Mouse (Mus musculus): ENCODE measurements around the gene Gtdc1. TPM values are rescaled to one million over a fixed set of nuclear protein-coding genes. Genes with fewer than 3 reads are reported as not detected.

The Gtdc1 gene
- polyA plus RNA-seq, 1 experiment, result 5.7 TPM

GRCm38 (mm10) chr2:44849666-44850065 lies 77.8 kb downstream of the Gtdc1 start:
- peaks cover 1% of the 10 kb centered on the region; the same call in 1 of the 2 replicates for H3K36me3 ChIP-seq (ENCODE audit: control insufficient read depth, insufficient read depth, low read length)
- no peaks in the 10 kb centered on the region for H3K4me1 ChIP-seq (ENCODE audit: control insufficient read depth, insufficient read depth, insufficient read length)
- no peak overlapping the region for H3K4me3 ChIP-seq (ENCODE audit: extremely low read depth, insufficient read depth, insufficient read length)
- H3K27me3 ChIP-seq (ENCODE audit: control insufficient read depth, insufficient read depth, low read length), result no peaks in the 10 kb centered on the region
- no peak for TF ChIP-seq POLR2A (IDR thresholded peaks at IDR 0.05; ENCODE audit: low read depth, low read length)
- no peak for TF ChIP-seq CTCF (IDR thresholded peaks at IDR 0.05; ENCODE audit: extremely low read depth, insufficient read depth, insufficient read length, insufficient replicate concordance)
- DNase-seq (ENCODE audit: low read depth in 1 of 2, low spot score in 2 of 2), result no peak
- H3K27ac ChIP-seq (ENCODE audit: insufficient read depth, low read length), result no peak overlapping the region

- no peak for DNase-seq (ENCODE audit: low read depth in 1 of 2, low spot score in 2 of 2)
- Histone ChIP-seq H3K27ac (ENCODE audit: insufficient read depth, low read length) (no peak overlapping the region), H3K4me3 (ENCODE audit: extremely low read depth, insufficient read depth, insufficient read length) (no peak overlapping the region), H3K27me3 (ENCODE audit: control insufficient read depth, insufficient read depth, low read length) (no peaks in the 10 kb centered on the region), H3K36me3 (ENCODE audit: control insufficient read depth, insufficient read depth, low read length) (peaks cover 1% of the 10 kb centered on the region; the same call in 1 of the 2 replicates), H3K4me1 (ENCODE audit: control insufficient read depth, insufficient read depth, insufficient read length) (no peaks in the 10 kb centered on the region)
- WGBS, result 21% methylated on average over 1 of the region's 1 CpGs
- TF ChIP-seq POLR2A (IDR thresholded peaks at IDR 0.05; ENCODE audit: low read depth, low read length) (no peak), CTCF (IDR thresholded peaks at IDR 0.05; ENCODE audit: extremely low read depth, insufficient read depth, insufficient read length, insufficient replicate concordance) (no peak)
Observed at GRCm38 (mm10) chr2:44848156-44848555, 79.3 kb downstream of the Gtdc1 start.

GRCm38 (mm10) chr2:44845424-44845823 lies 82.0 kb downstream of the Gtdc1 start:
- 94% methylated on average over 4 of the region's 4 CpGs for WGBS
- H3K4me1 ChIP-seq (ENCODE audit: control insufficient read depth, insufficient read depth, insufficient read length), result no peaks in the 10 kb centered on the region
- H3K27me3 ChIP-seq (ENCODE audit: control insufficient read depth, insufficient read depth, low read length), result no peaks in the 10 kb centered on the region
- H3K27ac ChIP-seq (ENCODE audit: insufficient read depth, low read length), result no peak overlapping the region
- H3K36me3 ChIP-seq (ENCODE audit: control insufficient read depth, insufficient read depth, low read length), result no peaks in the 10 kb centered on the region
- DNase-seq (ENCODE audit: low read depth in 1 of 2, low spot score in 2 of 2), result no peak
- TF ChIP-seq POLR2A (IDR thresholded peaks at IDR 0.05; ENCODE audit: low read depth, low read length) (no peak), CTCF (IDR thresholded peaks at IDR 0.05; ENCODE audit: extremely low read depth, insufficient read depth, insufficient read length, insufficient replicate concordance) (no peak)
- no peak overlapping the region for H3K4me3 ChIP-seq (ENCODE audit: extremely low read depth, insufficient read depth, insufficient read length)

GRCm38 (mm10) chr2:44829753-44830152 lies 97.7 kb downstream of the Gtdc1 start:
- Histone ChIP-seq H3K4me3 (ENCODE audit: extremely low read depth, insufficient read depth, insufficient read length) (no peak overlapping the region), H3K4me1 (ENCODE audit: control insufficient read depth, insufficient read depth, insufficient read length) (no peaks in the 10 kb centered on the region), H3K36me3 (ENCODE audit: control insufficient read depth, insufficient read depth, low read length) (no peaks in the 10 kb centered on the region), H3K27me3 (ENCODE audit: control insufficient read depth, insufficient read depth, low read length) (no peaks in the 10 kb centered on the region), H3K27ac (ENCODE audit: insufficient read depth, low read length) (no peak overlapping the region)
- no peak for TF ChIP-seq POLR2A (IDR thresholded peaks at IDR 0.05; ENCODE audit: low read depth, low read length)
- DNase-seq (ENCODE audit: low read depth in 1 of 2, low spot score in 2 of 2), result no peak
- WGBS, result 89% methylated on average over 2 of the region's 2 CpGs

- no peak for DNase-seq (ENCODE audit: low read depth in 1 of 2, low spot score in 2 of 2)
- 60% methylated on average over 2 of the region's 2 CpGs for WGBS
- Histone ChIP-seq H3K36me3 (ENCODE audit: control insufficient read depth, insufficient read depth, low read length) (no peaks in the 10 kb centered on the region), H3K4me3 (ENCODE audit: extremely low read depth, insufficient read depth, insufficient read length) (no peak overlapping the region), H3K27ac (ENCODE audit: insufficient read depth, low read length) (no peak overlapping the region), H3K4me1 (ENCODE audit: control insufficient read depth, insufficient read depth, insufficient read length) (no peaks in the 10 kb centered on the region), H3K27me3 (ENCODE audit: control insufficient read depth, insufficient read depth, low read length) (no peaks in the 10 kb centered on the region)
- TF ChIP-seq POLR2A (IDR thresholded peaks at IDR 0.05; ENCODE audit: low read depth, low read length) (no peak), CTCF (IDR thresholded peaks at IDR 0.05; ENCODE audit: extremely low read depth, insufficient read depth, insufficient read length, insufficient replicate concordance) (no peak)
Observed at GRCm38 (mm10) chr2:44829346-44829745, 98.1 kb downstream of the Gtdc1 start.

- H3K36me3 ChIP-seq (ENCODE audit: control insufficient read depth, insufficient read depth, low read length), result no peaks in the 10 kb centered on the region
- 80% methylated on average over 3 of the region's 3 CpGs for WGBS
- no peak for DNase-seq (ENCODE audit: low read depth in 1 of 2, low spot score in 2 of 2)
- no peaks in the 10 kb centered on the region for H3K27me3 ChIP-seq (ENCODE audit: control insufficient read depth, insufficient read depth, low read length)
- no peak overlapping the region for H3K27ac ChIP-seq (ENCODE audit: insufficient read depth, low read length)
- TF ChIP-seq CTCF (IDR thresholded peaks at IDR 0.05; ENCODE audit: extremely low read depth, insufficient read depth, insufficient read length, insufficient replicate concordance) (no peak), POLR2A (IDR thresholded peaks at IDR 0.05; ENCODE audit: low read depth, low read length) (no peak)
- H3K4me3 ChIP-seq (ENCODE audit: extremely low read depth, insufficient read depth, insufficient read length), result no peak overlapping the region
- H3K4me1 ChIP-seq (ENCODE audit: control insufficient read depth, insufficient read depth, insufficient read length), result no peaks in the 10 kb centered on the region
Observed at GRCm38 (mm10) chr2:44826609-44827008, 100.8 kb downstream of the Gtdc1 start.

- Histone ChIP-seq H3K4me3 (ENCODE audit: extremely low read depth, insufficient read depth, insufficient read length) (no peak overlapping the region), H3K4me1 (ENCODE audit: control insufficient read depth, insufficient read depth, insufficient read length) (no peaks in the 10 kb centered on the region), H3K27me3 (ENCODE audit: control insufficient read depth, insufficient read depth, low read length) (no peaks in the 10 kb centered on the region), H3K36me3 (ENCODE audit: control insufficient read depth, insufficient read depth, low read length) (no peaks in the 10 kb centered on the region), H3K27ac (ENCODE audit: insufficient read depth, low read length) (no peak overlapping the region)
- no peak for DNase-seq (ENCODE audit: low read depth in 1 of 2, low spot score in 2 of 2)
- TF ChIP-seq CTCF (IDR thresholded peaks at IDR 0.05; ENCODE audit: extremely low read depth, insufficient read depth, insufficient read length, insufficient replicate concordance) (no peak), POLR2A (IDR thresholded peaks at IDR 0.05; ENCODE audit: low read depth, low read length) (no peak)
Observed at GRCm38 (mm10) chr2:44817787-44818186, 109.7 kb downstream of the Gtdc1 start.

All from spleen, adult 2 months (tissue).